Mouse (Mus musculus) adrenal gland, adult (tissue): ENCODE results near the gene Krtap6-5.
"Not testable (repeated sequence)": the region's sequence is repeated elsewhere in the genome, so short reads cannot be mapped to it uniquely, and the experiment has no call there.

Experiments
- DNase-seq, 2 experiments: peaks; one replicate each; pipeline ENCODE4 v3.0.0; 2022 to 2023; ENCODE audit warnings: low spot score in 1 of 2; ENCODE audit not compliant: inconsistent age in 2 of 2

Krtap6-5 gene

DNA sequence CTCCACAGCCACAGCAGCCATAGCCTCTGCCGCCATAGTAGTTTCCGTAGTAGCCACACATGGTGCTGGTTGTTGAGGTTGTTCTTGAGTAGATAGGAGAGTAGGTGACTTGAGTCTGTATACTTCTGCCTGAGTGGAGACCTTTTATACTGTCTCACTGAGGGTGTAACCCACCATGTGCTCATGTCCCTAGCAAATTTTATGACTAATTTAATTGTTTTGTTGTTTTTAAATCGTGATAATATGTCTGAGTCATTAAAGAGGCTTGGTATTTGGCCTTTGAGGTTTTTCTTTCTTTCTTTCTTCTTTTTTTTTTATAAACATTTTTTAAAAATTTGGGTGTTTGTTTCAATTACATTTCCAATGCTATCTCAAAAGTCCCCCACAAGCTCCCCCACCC is at the start of gene Krtap6-5:
Gene Krtap6-5 (minus strand): TSS at position 101 of the 400 bp plus-strand sequence.
- DNase-seq: no peak

DNA sequence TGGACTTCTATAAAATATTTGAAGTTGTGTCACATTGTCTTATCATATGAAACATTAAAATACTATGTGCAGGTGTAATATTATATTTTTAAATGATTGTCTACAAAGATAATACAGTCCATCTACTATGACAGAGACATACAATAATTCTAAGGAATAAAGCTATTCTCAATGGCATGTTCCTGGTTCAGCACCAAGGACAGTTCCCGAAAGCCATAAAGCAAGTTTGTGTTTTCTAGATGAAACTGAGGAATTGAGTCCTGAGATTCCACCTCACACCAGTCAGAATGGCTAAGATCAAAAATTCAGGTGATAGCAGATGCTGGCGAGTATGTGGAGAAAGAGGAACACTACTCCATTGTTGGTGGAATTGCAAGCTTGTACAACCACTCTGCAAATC is 23.4 kb upstream of the Krtap6-5 start:
- DNase-seq: peak in 1 of 2 experiments; percentile 16

DNA sequence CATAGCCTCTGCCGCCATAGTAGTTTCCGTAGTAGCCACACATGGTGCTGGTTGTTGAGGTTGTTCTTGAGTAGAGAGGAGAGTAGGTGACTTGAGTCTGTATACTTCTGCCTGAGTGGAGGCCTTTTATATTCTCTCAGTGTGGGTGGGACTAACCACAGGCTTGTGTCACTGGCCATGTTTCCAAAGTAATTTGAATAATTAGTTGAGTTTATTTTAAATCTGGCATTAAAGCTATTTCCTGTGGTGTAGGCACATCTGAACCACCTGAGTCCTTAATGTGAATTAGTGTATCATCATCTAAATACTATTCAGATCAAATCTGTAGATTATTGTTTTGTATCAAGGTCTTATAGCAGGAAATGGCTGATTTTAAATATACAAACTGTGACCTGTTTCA is 16.2 kb upstream of the Krtap6-5 start, which contains the start of gene 1110025L11Rik:
Gene 1110025L11Rik (minus strand): TSS at position 101 of the 400 bp plus-strand sequence.
- DNase-seq: not testable (repeated sequence)

- not testable (repeated sequence) for DNase-seq
Measured at GRCm38 (mm10) chr16:89041372-89041771, 6.3 kb downstream of the Krtap6-5 start, which contains the start of gene Gm10228. Gm10228 (minus strand) TSS chr16:89041472.

GRCm38 (mm10) chr16:89031399-89031798 is 16.3 kb downstream of the Krtap6-5 start, which contains the start of gene Krtap6-1:
Krtap6-1 (plus strand) TSS chr16:89031699.
- DNase-seq: not testable (repeated sequence)

- DNase-seq: not testable (repeated sequence)
Measured at GRCm38 (mm10) chr16:89014984-89015383, 32.7 kb downstream of the Krtap6-5 start, which contains the start of gene Gm10229. Gm10229 (plus strand) TSS chr16:89015284.

DNA sequence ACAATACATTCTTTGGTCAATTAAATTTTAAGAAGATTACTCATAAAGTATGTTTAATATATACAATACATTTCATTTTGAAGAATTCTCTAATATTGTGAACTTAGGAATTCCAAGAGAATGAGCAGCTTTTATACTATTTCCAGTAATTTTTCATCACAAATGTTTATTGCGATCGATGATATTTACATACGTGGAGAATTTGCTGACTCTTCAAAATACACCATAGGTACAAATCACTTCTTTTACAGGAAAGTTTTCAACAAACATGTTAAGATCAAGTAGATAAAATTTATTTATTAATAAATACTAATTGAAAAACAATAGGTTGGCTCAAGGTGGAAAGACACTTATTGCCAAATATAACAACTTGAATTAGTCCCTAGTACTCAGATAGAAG is 33.7 kb downstream of the Krtap6-5 start:
- DNase-seq: no peak

DNA sequence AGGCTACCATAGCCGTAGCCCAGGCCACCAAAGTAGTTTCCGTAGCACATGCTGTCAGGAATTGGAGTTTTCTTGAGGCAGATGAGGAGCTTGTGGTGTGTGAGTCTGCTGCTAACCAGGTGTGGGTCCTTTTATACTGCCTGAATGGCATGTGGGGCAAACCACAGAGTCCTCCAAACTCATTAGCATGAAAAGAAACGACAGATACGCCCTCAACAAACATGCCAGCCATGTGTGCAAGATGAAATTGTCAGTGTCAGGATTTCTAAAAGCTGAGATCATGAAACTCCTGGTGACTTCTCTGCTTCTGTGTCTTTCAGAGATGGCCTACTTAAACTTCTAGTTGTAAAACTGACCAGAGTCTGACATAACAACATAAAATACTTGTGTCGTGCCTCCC is 37.0 kb downstream of the Krtap6-5 start, which contains the start of gene Krtap22-2:
Gene Krtap22-2 (minus strand): TSS at position 101 of the 400 bp plus-strand sequence.
- DNase-seq: no peak
